Mouse (Mus musculus) CH12.LX (cell line): ENCODE measurements around the gene Uchl4.

Experiments
- BHLHE40 ChIP-seq: IDR thresholded peaks from 2 replicates; pipeline ENCODE4 v1.6.1; 2011; ENCODE audit warnings: mild to moderate bottlenecking, low read depth, low read length, improper control_type of control experiment
- CHD1 ChIP-seq: IDR thresholded peaks from 2 replicates; pipeline ENCODE4 v1.6.1; 2012; ENCODE audit warnings: low read depth, low read length, improper control_type of control experiment, inconsistent platforms
- CTCF ChIP-seq, 2 experiments: IDR thresholded peaks in 1 of 2; conservative IDR thresholded peaks in 1 of 2; 2 replicates each; pipeline ENCODE4 v1.5.1; 2011 to 2012; ENCODE audit warnings: low read depth in 2 of 2, low read length in 2 of 2, improper control_type of control experiment in 1 of 2, inconsistent platforms in 1 of 2, mild to moderate bottlenecking in 1 of 2, moderate library complexity in 1 of 2
- E2F4 ChIP-seq: IDR thresholded peaks from 2 replicates; pipeline ENCODE4 v1.6.1; 2011; ENCODE audit warnings: low read depth, low read length, improper control_type of control experiment; ENCODE audit not compliant: insufficient replicate concordance
- EP300 ChIP-seq: IDR thresholded peaks from 2 replicates; pipeline ENCODE4 v1.6.1; 2011; ENCODE audit warnings: low read length, improper control_type of control experiment
- IRF4 ChIP-seq: IDR thresholded peaks from 2 replicates; pipeline ENCODE4 v1.6.1; 2014; ENCODE audit warnings: low read depth, mild to moderate bottlenecking, inconsistent platforms, low read length, improper control_type of control experiment
- MXI1 ChIP-seq: IDR thresholded peaks from 2 replicates; pipeline ENCODE4 v1.6.1; 2011; ENCODE audit warnings: mild to moderate bottlenecking, low read depth, low read length, improper control_type of control experiment
- NELFE ChIP-seq: IDR thresholded peaks from 2 replicates; pipeline ENCODE4 v1.6.1; 2011; ENCODE audit warnings: low read depth, low read length, improper control_type of control experiment
- POLR2A ChIP-seq: IDR thresholded peaks from 2 replicates; pipeline ENCODE4 v1.6.1; 2011; ENCODE audit warnings: low read depth, mild to moderate bottlenecking, improper control_type of control experiment, low read length
- RCOR1 ChIP-seq: conservative IDR thresholded peaks from 2 replicates; pipeline ENCODE4 v1.6.1; 2012; ENCODE audit warnings: low read depth, mild to moderate bottlenecking, inconsistent platforms, low read length, improper control_type of control experiment
- TBP ChIP-seq: conservative IDR thresholded peaks from 2 replicates; pipeline ENCODE4 v1.6.1; 2011; ENCODE audit warnings: low read depth, low read length, improper control_type of control experiment
- USF1 ChIP-seq: IDR thresholded peaks from 2 replicates; pipeline ENCODE4 v1.6.1; 2014; ENCODE audit warnings: low read depth, mild to moderate bottlenecking, inconsistent platforms, low read length, improper control_type of control experiment
- ZC3H11A ChIP-seq: IDR thresholded peaks from 2 replicates; pipeline ENCODE4 v1.6.1; 2012; ENCODE audit warnings: low read depth, mild to moderate bottlenecking, inconsistent platforms, low read length, improper control_type of control experiment
- ZNF384 ChIP-seq: IDR thresholded peaks from 2 replicates; pipeline ENCODE4 v1.6.1; 2012; ENCODE audit warnings: low read depth, low read length, improper control_type of control experiment, inconsistent platforms

- TF ChIP-seq TBP (no peak), USF1 (no peak), E2F4 (no peak), ZC3H11A (no peak), POLR2A (no peak), NELFE (no peak), CHD1 (no peak), CTCF (conservative IDR thresholded peaks at IDR 0.05 in 1 of 2, IDR thresholded peaks at IDR 0.05 in 1 of 2; ENCODE audit: low read depth in 2 of 2, low read length in 2 of 2) (no peak), MXI1 (no peak), BHLHE40 (no peak), ZNF384 (no peak), EP300 (no peak), IRF4 (no peak), RCOR1 (no peak)
Observed at GRCm38 (mm10) chr9:64227736-64228135, 7.3 kb upstream of the Uchl4 start.
